Mouse (Mus musculus): ENCODE measurements at regions not wholly inside any gene's neighbourhood (a gene's known extent, or its start where the extent isn't known, plus 50 kb on each side); places are given as distances from the start of the nearest gene placed in this dataset.
"Not testable (repeated sequence)": the region's sequence is repeated elsewhere in the genome, so short reads cannot be mapped to it uniquely, and the experiment has no call there.

DNA sequence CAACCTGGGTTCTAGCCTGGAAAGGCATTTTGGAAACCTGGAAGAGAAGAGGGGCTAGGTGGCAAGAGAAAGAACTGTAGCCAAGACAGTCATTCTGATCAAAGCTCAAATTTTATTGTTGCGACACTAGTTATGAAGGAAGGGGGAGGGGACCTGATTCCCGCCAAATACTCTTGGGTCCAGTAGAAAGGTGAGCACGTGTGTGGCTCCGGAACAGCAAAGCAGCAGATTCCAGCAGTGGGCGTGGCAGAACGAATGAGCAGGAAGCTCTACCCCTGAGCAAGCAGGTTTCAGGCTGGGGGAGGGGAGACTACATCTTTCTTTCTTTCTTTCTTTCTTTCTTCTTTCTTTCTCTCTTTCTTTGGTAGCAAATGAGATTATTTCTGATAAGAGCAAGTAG lies 130.5 kb upstream of the 1700008P02Rik start:
- DNase-seq (ENCODE audit: extremely low spot score in 1 of 2, low spot score in 2 of 2); intact Hi-C loops (cut with DNase I): not testable (repeated sequence)

DNA sequence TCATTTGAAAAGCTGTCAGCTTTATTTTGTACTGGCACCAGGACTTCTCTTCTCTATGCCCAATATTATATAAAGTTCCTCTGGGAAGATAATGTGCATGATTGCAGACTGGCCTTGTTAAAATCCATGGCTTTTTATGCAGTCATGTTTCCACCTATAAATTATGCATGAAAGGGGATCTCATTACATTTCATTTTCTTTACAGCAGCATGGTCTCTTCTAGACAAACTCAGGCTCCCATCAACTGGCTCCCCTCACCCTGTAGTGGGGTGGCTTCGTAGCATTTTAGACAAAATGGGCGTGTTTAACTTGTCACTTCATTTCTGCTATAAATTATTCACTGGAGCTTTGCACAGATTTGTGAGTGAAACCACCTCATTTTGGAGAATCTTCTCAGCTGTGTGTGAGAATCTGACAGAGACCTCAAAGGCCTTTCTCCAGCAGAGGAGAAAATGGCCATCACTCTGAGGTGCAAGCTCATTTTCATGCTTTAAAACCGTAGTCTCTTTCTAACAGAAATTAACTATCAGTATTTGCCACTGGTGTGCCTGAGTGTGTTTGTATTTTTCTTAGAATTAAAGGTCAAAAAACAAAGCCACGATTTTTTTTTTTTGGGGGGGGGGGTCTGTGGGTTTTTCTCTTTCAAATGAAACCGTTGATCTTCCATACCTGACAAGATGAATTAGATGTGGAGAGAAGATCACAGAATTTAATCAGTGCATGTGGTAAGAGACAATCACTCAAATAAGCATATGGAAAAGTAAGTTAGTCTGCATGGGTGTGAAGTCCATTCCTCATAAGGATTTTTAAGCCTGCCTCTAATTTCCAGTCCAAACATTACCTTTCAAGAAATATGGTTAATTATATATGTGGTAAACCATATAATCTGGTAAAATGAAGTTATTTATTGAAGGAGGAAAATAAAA lies 111.4 kb upstream of the 1700008P02Rik start:
- intact Hi-C loops (cut with DNase I), result no loop called here
- DNase-seq (ENCODE audit: extremely low spot score in 1 of 2, low spot score in 2 of 2), result no peak

DNA sequence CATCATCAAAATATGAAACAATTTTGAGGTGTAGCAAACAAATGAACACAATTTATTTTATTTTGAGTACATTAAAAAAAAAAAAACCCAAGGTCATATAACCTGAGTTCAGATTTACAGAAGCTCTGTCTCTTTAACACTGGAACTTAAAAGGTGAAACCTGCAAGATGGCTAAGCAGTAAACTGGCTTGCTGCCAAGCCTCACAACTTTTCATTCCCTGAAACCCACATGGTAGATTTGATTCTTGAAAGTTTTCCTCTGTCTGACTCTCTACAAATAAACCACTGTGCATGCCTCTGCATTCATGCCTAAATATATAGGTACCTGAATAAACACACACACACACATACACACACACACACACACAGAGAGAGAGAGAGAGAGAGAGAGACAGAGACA lies 109.8 kb upstream of the 1700008P02Rik start:
- intact Hi-C loops (cut with DNase I), result no loop called here

DNA sequence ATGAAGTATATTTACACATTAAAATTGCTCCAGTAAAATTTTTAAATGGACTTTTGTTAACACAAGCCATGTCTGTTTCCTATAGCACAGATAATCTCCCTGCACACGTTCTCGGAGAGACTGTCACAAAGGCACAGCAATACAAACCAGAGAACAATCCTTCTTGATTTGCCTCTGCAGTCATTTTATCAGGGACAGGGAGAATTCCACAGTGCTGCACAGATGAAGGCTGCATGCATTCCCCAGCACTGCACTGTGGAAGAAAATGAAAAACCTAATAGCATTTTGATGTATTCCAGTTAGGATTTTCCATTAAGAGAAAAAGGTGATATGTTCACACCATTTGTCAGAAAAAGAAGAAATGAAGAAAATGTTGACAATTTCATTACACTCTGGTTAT lies 63.4 kb upstream of the 1700008P02Rik start:
- intact Hi-C loops (cut with DNase I), result no loop called here
- no peak for DNase-seq (ENCODE audit: extremely low spot score in 1 of 2, low spot score in 2 of 2)

More for the DNA sequence above, 109.8 kb upstream of the 1700008P02Rik start:
- no peak for DNase-seq (ENCODE audit: extremely low spot score in 1 of 2, low spot score in 2 of 2)

DNA sequence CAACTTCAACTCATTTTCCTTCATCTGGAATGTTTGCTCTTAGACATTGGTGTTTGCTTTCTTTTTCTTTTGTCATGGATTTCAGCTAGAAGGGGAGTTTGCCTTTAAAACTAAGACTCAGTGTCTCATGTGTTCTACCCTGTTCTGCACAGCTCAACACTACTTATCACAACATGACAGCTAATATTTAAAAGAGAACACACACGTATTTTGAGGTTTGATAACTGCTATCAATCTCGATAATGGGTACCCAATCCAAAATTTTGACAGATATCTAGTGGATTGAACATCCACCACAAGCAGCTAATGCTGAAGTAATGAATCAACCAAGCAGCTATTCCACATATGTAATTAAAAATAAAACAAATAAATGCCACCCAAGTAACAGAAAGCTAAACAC lies 61.2 kb upstream of the 1700008P02Rik start:
- intact Hi-C loops (cut with DNase I), result no loop called here
- no peak for DNase-seq (ENCODE audit: extremely low spot score in 1 of 2, low spot score in 2 of 2)

DNA sequence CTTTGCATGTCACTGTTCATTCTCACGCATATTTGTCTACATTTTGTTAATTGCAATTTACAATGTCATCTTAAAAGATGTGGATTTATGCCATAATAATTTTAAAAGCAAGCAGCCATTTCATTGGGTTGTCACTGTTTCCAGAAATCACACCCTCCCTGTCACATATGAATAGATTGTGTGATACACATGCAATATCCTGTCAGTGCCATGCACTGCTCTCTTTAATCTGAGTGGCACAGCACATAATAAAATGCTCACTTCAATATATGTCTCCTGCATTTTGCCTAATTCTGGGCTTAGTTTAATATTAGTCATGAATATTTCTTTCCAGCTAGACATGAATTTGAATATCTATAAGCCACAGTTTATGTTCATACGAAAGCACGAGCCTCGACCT lies 56.1 kb upstream of the 1700008P02Rik start:
- DNase-seq (ENCODE audit: extremely low spot score in 1 of 2, low spot score in 2 of 2), result no peak
- intact Hi-C loops (cut with DNase I), result no loop called here

DNA sequence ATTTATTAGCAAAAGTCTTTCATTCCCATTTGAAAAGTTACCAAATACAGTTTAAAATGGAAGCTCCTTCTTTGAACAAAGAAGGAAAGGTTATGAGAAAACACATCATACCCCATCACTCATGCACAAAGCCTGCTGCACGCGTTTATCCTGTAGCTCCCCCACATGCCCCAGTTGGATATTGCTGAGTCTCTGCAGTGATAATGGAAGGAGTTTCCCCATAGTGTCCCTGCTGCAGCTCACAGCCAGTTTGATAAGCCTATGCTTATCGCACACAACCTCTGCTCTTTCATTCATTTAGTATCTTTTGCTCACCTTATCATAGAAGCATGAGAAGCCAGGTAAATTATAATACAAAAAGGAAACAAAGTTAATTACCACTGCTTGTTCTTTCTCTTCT lies 55.1 kb upstream of the 1700008P02Rik start:
- peak in 1 of 2 experiments; percentile 4 for DNase-seq (ENCODE audit: extremely low spot score in 1 of 2, low spot score in 2 of 2)

More for the DNA sequence above, 55.1 kb upstream of the 1700008P02Rik start:
- intact Hi-C loops (cut with DNase I), result no loop called here
